Mouse (Mus musculus) cortical plate, adult 2 months (tissue): ENCODE measurements around the gene Gm49325.

Experiments
- CTCF ChIP-seq: fragments of 200-500 bp; IDR thresholded peaks from 2 replicates; pipeline ENCODE4 v1.5.1; 2011; ENCODE audit warnings: mild to moderate bottlenecking, control low read depth, low read length; ENCODE audit not compliant: insufficient read depth; ENCODE audit errors: extremely low read depth
- POLR2A ChIP-seq: fragments of 200-500 bp; IDR thresholded peaks from 2 replicates; pipeline ENCODE4 v1.6.1; 2011; ENCODE audit warnings: mild to moderate bottlenecking, low read length, control low read depth; ENCODE audit not compliant: insufficient read depth; ENCODE audit errors: extremely low read depth

- TF ChIP-seq POLR2A: no peak
- no peak for TF ChIP-seq CTCF
Observed at GRCm38 (mm10) chr10:77606855-77607254, 858 bp downstream of the Gm49325 start.
